Mouse (Mus musculus) liver, embryonic 14 days (tissue): Measurements from ENCODE around the gene Alox12. TPM values are rescaled to one million over a fixed set of nuclear protein-coding genes. Genes with fewer than 3 reads are reported as not detected.

ENCODE experiments used
- polyA plus RNA-seq: library from polyadenylated mRNA; depleted of rRNA; stranded (reverse); fragments of >200 nt; gene quantifications from 2 replicates; pipeline ENCODE4 v1.2.3, GENCODE M21; 2012; rRNA removed

Gene Alox12
- 10.1 and 11.5 TPM in 2 replicates for polyA plus RNA-seq

DNA sequence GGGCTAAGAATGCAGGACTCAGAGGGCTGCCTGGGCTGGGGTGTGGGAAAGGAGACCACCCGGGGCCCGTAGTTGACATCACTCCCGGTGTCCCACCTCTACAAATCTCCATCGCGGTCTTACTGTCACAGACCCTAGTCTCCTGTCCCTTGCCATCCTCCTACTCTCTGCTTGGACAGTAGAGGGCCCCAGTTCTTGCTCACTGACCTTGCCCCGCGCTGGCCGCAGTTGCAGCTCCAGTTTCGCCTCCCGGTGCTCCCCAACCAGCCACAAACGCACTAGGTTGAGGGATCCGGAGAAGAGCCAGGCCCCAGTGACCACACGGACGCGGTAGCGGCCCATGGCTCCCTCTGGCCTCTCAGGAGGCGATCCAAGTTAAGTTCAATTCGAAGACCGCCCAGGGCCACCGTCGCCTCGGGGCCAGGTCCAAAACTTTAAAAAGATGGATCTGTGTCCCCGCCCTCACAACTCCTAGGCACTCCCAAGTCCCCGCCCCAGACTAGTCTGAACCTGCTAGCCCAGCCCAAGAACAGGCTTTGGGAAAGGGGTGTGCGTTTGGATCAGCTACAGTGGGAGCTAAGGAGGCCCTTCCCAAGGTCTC, at the start of gene Alox12:
Gene Alox12 (minus strand): TSS at position 423 of the 601 bp plus-strand sequence.

DNA sequence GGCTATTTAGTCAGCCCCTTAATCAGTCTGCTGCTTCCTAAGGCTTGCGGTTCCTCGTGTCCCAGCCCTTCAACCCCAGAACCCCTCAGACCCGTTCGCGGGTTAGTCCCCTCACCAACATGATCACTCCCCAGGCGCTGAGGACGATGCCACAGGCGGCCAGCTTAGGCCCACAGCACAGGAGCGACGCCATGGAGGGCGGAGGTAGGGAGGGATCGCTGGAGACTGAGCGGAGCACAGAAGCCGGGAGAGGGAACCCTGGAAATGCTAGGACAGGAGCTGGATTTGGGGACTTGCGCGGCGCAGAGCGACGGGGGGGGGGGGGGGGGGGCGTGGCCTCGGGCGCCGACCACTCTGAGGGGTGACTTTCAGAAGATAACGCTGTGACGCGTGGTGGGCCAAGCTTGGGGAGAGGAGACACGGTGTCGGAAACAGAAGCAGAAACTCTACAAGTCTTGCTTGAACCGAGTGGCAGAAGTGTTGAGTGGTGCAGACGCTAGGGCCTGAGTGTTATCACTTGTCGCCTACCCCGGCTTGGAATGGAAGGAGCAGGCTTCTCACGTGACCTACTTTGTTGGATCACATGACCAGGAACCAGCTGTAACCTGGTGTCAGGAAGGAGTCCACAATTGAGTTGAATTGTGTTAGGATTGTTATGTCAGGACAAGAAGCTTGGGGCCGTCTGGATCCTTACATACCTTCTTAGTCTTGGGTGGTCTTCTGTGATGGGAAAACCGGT, 15.4 kb downstream of the Alox12 start, which contains the start of the genes Gm21988 and Rnasek:
Gene Gm21988 (minus strand): TSS at position 290 of the 739 bp plus-strand sequence.
Gene Rnasek (minus strand): TSS at position 302 of the 739 bp plus-strand sequence.

DNA sequence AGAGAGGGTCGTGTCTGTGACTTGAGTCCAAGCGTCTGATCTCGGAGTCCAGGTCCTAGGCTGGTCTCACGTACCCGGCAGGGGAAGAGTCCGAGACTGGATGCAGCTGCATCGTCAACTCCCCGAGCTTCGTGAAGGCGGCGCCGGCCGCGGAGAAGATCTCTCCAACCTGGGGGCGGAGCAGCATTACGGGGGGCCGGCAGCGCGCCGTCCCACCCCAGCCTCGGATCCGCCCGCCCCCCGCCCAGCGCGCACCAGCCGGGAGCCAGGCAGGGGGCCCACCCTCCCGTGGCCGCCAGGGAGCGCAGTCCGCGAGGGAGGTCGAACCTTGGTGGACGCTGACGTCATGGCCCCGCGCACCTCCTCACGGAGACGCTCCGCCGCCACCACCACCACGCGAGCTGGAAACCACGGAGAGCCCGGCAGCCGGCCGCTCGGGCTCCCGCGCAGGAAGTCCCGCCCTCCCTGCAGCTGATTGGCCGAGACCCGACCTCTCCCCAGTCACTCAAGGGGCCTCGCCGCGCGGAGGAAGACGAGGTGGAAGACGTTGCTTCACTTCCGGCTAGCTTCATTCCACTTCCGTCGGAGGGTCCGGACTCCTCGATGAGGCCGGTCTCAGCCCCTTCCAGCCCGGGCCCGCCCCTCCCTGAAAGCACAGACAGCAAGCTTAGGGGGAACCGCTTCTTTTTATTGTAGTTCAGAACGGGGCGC, 17.5 kb downstream of the Alox12 start, which contains the start of gene 0610010K14Rik:
Gene 0610010K14Rik (minus strand): TSS at position 458 of the 711 bp plus-strand sequence.

DNA sequence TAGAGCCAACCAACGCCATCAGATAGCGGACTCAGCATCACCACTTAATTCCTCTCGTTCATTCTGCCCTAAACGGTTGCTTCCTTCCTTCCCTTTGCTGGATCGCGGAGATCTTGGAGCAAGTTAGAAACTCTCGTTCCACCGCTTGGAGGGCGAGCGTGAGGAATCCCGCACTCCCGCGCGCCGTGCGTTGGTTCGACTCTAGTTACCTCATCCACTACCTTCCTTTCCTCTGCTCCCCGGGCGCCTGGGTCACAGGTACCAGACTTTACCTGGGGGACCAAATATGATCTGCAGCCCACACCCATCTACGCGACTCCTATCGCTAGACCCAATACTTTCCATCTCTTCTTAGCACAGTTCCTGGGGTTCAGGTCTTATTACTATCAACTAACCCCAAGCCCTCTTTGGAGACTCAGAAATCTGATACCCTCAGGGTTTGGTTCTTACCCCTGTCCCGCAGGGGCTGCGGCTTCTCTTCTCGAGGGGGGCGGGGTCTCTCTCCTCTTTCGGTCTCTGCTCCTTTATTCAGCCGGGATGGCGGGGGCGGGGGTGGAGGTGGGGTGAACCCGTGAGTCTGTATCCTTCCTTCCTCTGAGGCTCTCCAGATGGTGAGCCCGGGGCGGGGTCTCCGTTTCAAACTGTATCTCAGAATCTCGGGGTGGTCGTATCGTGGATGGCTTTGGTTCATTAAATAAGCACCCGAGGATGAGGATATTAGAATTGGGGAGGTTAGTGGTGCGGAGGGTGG, 25.7 kb downstream of the Alox12 start, which contains the start of gene Bcl6b:
Gene Bcl6b (minus strand): TSS at position 539 of the 751 bp plus-strand sequence.

DNA sequence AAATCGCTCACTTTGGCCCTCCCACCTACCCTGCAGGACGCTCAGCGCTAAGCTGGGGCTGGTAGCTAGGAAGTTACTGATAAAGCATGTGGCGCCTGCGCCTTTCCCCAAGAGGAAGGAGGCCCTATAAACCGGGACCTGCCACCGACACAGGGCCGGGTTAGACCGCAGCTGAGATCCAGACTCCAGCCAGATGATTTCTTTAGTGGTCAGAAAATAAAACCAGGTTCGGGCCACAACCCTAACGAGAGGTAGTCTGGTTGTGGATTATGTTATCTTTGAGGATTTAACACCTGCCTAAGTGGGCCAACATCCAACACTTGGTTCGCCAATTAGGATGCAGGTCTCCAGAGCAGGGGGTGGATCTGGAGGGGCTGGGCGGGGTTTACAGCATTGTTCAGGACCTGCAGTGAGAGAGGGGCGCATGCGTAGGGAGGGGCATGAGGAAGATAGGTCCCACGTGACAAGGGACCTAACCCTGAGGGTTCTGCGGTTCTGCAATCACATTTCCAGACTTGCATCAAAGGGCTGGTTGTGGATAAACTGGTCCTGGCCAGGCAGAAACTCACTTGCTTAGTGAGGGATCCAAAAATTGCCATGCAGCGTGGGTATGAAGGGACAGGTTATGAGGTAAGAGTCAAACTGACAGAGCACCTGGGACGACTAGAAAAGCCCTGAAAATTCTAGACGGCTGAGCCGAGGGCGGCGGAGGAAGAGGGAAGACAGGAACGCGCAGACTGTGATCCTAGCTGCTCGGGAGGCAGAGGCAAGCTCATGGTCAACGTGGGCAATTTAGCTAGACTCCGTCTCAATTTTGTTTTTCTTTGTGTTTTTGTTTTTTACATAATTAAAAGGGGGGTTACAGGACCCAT, 34.2 kb downstream of the Alox12 start, which contains the start of gene Slc16a13:
Gene Slc16a13 (minus strand): TSS at position 334 of the 872 bp plus-strand sequence.

DNA sequence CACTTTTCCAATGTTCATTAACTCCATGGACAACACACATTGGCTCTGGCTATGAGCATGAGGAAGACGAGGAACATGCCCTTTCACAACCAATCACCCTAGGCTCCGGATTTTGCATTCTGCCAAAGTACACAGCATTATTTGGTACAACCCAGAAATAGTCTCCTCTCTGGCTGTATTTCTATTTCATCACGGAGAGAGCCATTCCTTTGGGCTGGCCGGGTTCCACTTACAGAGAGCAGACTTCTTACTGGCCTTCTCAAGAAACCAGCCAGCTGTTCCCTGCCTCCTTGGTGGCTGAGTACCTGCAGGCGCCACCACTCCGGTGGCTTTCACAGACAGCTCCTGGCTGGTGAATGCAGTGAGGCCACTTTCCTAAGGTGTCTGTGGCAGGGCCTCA, 42.7 kb downstream of the Alox12 start, which contains the start of gene Slc16a11:
Gene Slc16a11 (plus strand): TSS at position 330 of the 400 bp plus-strand sequence.

Other genes starting within 250 kb of the Alox12 start
- 38.0 and 43.1 TPM in 2 replicates for gene Acadvl, start 239.9 kb downstream of the Alox12 start, polyA plus RNA-seq
- 2.0 TPM in 2 replicates for gene Dlg4, start 238.4 kb downstream of the Alox12 start, polyA plus RNA-seq
- gene Asgr1, start 201.3 kb downstream of the Alox12 start, polyA plus RNA-seq = 1.9 and 2.0 TPM in 2 replicates
- gene Asgr2, start 162.7 kb downstream of the Alox12 start, polyA plus RNA-seq = 9.6 and 12.5 TPM in 2 replicates
- gene Mgl2, start 125.0 kb downstream of the Alox12 start, polyA plus RNA-seq = 1.5 and 1.9 TPM in 2 replicates
- 0.20 and 0.33 TPM in 2 replicates for gene Clec10a, start 99.2 kb downstream of the Alox12 start, polyA plus RNA-seq
- gene Slc16a11, start 42.6 kb downstream of the Alox12 start, polyA plus RNA-seq = 0.60 and 0.68 TPM in 2 replicates
- 2.8 and 3.8 TPM in 2 replicates for gene Slc16a13, start 34.3 kb downstream of the Alox12 start, polyA plus RNA-seq
- gene Bcl6b, start 25.6 kb downstream of the Alox12 start, polyA plus RNA-seq = 1.5 TPM in 2 replicates
- 58.8 and 61.0 TPM in 2 replicates for gene 0610010K14Rik, start 17.4 kb downstream of the Alox12 start, polyA plus RNA-seq
- gene Gm21988, start 15.5 kb downstream of the Alox12 start, polyA plus RNA-seq = 4.6 and 4.7 TPM in 2 replicates
- 26.1 and 36.4 TPM in 2 replicates for gene Rnasek, start 15.5 kb downstream of the Alox12 start, polyA plus RNA-seq
- gene Alox12e, start 67.3 kb upstream of the Alox12 start, polyA plus RNA-seq = 0.06 and 0.07 TPM in 2 replicates
- gene Alox15, start 96.7 kb upstream of the Alox12 start, polyA plus RNA-seq = 0.78 and 0.97 TPM in 2 replicates
- 9.3 and 10.8 TPM in 2 replicates for gene Pelp1, start 154.7 kb upstream of the Alox12 start, polyA plus RNA-seq
- 16.2 and 19.8 TPM in 2 replicates for gene Arrb2, start 177.3 kb upstream of the Alox12 start, polyA plus RNA-seq
- 13.8 and 13.9 TPM in 2 replicates for gene Med11, start 196.6 kb upstream of the Alox12 start, polyA plus RNA-seq
- gene Zmynd15, start 204.1 kb upstream of the Alox12 start, polyA plus RNA-seq = 0.29 and 0.30 TPM in 2 replicates
- 0.85 and 1.2 TPM in 2 replicates for gene Cxcl16, start 204.6 kb upstream of the Alox12 start, polyA plus RNA-seq
- gene Tm4sf5, start 249.9 kb upstream of the Alox12 start, polyA plus RNA-seq = 0.66 and 1.0 TPM in 2 replicates